Mouse (Mus musculus) granulocyte monocyte progenitor cell, adult 5-6 weeks (primary cell): ENCODE data around the gene 4930524N10Rik. TPM values are rescaled to one million over a fixed set of nuclear protein-coding genes. Genes with fewer than 3 reads are reported as not detected.

Source experiments
- ATAC-seq: replicated peaks from 2 replicates; pipeline ENCODE4 v1.8.0; 2016; ENCODE audit warnings: mild to moderate bottlenecking, moderate TSS enrichment, inconsistent platforms; ENCODE audit not compliant: poor library complexity, severe bottlenecking
- total RNA-seq, 2 experiments: library from RNA; stranded (forward) in 1 of 2; stranded (reverse) in 1 of 2; fragments of 200-712, 200-1000 nt in 1 of 2; fragments of >200 nt in 1 of 2; fragmentation: Nextera tagmentation in 1 of 2; gene quantifications; 2 replicates each; pipeline ENCODE4 v1.2.3; 2014 to 2017

The 4930524N10Rik gene
- total RNA-seq (2014; fragmentation: Nextera tagmentation): not detected in 2 replicates
- total RNA-seq (2017): not detected in 2 replicates

DNA sequence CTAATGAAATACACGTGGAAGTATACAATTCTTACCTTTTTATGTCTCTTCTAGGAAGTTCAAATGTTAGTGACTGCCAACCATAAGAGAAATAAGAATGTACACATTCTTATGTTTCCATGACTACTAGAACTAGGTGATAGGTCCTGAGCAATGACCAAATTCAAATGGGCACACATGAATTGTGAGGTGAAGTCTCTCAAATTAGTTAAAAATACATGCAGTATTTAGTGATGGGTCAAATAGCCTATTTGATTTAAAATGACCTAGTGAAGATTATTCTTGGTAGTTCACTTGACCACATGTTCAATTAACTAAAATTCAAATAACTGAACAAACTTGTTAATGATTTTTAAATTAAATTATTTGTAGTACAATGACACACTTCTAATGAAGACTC lies at the start of gene 4930524N10Rik:
Gene 4930524N10Rik (minus strand): TSS at position 101 of the 400 bp plus-strand sequence.
- ATAC-seq: no peak

GRCm38 (mm10) chrX:154350042-154350441 lies 6.8 kb upstream of the 4930524N10Rik start:
- no peak for ATAC-seq

DNA sequence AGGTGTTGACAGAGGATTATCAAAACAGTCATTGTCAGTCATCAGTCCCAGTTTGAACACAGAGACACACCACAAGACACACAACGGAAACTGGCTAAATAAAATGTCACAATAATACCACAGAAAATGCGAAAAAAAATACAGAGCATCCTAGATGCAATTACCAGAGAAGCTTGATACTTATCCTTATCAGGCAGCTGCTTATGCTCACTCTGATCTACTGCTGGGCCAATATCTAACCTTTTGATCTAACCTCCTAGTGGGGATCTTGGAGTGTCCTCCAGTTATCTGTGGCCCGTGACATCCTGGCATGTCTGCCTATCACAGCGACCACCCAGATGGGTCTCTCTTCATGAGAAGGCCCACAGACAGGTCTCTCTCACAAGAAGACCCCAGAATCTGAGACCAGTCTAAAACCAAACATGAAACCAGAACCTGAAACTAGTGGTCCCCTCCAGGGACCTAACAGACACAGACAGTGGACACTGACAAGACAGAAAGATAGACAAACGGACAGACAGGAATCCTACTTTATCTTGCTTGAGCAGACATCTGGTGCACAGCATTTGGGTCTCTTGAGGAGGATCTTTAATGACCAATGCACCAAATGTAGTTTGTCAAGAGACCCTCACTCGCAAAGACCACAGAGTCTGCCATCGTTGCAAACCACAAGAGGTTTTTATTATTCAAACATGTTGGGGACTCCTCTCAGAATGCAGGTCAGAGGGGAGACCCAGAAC lies 6.3 kb upstream of the 4930524N10Rik start:
- ATAC-seq: no peak

DNA sequence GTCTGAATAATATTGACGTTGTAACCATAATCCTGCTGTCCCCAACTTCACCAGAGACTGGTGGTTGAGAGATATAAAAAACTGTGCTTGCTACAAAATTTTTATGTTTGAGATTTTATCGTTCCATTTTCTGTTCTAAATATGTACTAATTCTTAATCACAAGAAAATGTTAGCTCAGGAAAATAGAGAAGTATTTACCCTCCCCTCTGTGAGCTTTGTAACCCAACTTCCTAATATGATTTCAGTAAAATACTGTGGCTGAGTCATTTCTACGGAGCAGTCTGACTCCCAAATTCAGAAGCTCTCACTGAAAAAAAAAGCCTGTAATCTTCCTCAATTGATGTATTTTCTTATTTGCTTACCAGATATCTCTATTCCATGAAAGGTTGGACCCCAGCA lies 4.7 kb upstream of the 4930524N10Rik start:
- ATAC-seq: no peak

Other genes with a start within 250 kb of the 4930524N10Rik start
- not detected in 2 replicates for gene Gm15140, start 222.7 kb downstream of the 4930524N10Rik start, total RNA-seq (2014; fragmentation: Nextera tagmentation)
- gene Gm15140, start 222.7 kb downstream of the 4930524N10Rik start, total RNA-seq (2017): not detected in 2 replicates
- gene Samt4, start 138.6 kb upstream of the 4930524N10Rik start, total RNA-seq (2014; fragmentation: Nextera tagmentation): not detected in 2 replicates
- gene Samt4, start 138.6 kb upstream of the 4930524N10Rik start, total RNA-seq (2017): not detected in 2 replicates
- not detected in 2 replicates for gene Samt2, start 236.0 kb upstream of the 4930524N10Rik start, total RNA-seq (2014; fragmentation: Nextera tagmentation)
- gene Samt2, start 236.0 kb upstream of the 4930524N10Rik start, total RNA-seq (2017): not detected in 2 replicates